Mouse (Mus musculus) cerebellum, adult 9-10 months (tissue): ENCODE data around the gene Elavl4.

Experiments
- DNase-seq: peaks from one replicate; pipeline ENCODE4 v3.0.0; 2022

Elavl4 gene

GRCm38 (mm10) chr4:110157515-110158159 is 194.1 kb downstream of the Elavl4 start:
- DNase-seq = no peak

- no peak for DNase-seq
Measured at GRCm38 (mm10) chr4:110155954-110156353, 195.8 kb downstream of the Elavl4 start.
